Mouse (Mus musculus) activated CD4-positive, CD25-positive, alpha-beta regulatory T cell, adult 9 weeks (primary cell): ENCODE results near the gene Zfp935. TPM values are rescaled to one million over a fixed set of nuclear protein-coding genes. Genes with fewer than 3 reads are reported as not detected.

Experiments
- polyA plus RNA-seq: library from polyadenylated mRNA; unstranded; fragments of 100-300 nt; shearing (Covaris generic); gene quantifications from one replicate; pipeline ENCODE4 v1.2.1, GENCODE M21; 2017

The Zfp935 gene
- polyA plus RNA-seq, result 1.8 TPM

DNA sequence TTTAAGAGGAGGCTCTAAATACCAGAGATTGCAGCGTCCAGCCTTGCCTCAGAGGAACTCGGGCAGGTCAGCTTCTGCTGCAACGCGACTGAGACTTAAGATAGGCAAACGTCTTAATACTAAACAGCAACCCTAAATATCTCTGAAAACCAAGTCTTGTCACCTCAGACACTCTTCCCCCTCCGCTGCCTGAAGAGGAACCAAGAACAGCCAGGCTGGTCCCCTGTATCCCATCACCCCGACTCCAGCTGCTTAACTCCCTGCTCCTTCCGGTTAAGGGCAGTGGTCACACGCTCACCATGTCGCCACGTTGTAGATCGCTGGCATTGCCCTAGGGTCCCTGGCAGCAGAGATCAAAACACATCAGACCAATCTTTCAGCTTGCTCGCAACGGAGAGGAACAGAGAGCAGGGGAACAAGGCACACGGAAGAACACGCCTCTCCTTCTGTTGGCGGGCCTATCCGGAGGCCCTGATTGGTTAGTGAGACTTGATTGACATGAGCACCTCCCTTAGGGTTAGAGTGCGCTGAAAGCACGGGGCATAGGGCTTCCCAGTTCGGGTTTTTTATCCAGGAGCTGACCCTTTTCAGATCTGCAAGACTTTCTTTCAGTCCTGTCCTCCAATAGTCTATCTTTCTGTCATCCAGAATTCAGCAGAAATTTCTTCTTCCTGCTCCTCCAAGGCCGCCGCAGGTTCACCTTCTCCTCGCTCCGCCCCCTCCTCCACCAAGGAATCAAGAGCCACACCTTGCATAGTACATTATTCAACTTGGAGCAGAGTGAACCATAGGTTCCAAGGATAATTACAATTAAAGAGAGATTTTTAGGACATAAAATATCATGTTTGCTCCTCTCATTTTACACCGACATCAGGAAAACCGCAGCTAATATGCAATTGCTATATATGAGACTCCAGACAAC, at the start of gene Zfp935:
Zfp935 (minus strand) TSS at position 323 of the 922 bp plus-strand sequence.

DNA sequence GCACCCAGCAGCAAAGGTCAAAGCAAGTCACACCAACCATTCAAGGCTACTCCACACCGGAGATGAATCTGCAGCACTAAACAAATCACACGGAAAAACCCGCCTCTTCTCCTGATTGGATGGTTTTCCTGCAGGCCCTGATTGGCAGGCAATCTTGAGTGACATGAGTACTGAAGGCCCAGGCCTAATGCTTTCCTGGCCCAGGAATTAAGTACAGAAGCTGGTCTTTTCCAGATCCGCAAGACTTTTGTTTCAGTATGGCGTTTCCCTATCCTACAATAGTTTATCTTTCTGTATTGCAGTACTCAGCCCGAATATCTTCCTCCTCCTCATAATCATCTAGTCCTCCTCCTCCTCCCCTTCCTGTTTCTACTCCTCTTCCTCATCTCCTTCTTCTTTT, 12.8 kb upstream of the Zfp935 start, which contains the start of gene Zfp934:
Zfp934 (minus strand) TSS at position 101 of the 400 bp plus-strand sequence.

DNA sequence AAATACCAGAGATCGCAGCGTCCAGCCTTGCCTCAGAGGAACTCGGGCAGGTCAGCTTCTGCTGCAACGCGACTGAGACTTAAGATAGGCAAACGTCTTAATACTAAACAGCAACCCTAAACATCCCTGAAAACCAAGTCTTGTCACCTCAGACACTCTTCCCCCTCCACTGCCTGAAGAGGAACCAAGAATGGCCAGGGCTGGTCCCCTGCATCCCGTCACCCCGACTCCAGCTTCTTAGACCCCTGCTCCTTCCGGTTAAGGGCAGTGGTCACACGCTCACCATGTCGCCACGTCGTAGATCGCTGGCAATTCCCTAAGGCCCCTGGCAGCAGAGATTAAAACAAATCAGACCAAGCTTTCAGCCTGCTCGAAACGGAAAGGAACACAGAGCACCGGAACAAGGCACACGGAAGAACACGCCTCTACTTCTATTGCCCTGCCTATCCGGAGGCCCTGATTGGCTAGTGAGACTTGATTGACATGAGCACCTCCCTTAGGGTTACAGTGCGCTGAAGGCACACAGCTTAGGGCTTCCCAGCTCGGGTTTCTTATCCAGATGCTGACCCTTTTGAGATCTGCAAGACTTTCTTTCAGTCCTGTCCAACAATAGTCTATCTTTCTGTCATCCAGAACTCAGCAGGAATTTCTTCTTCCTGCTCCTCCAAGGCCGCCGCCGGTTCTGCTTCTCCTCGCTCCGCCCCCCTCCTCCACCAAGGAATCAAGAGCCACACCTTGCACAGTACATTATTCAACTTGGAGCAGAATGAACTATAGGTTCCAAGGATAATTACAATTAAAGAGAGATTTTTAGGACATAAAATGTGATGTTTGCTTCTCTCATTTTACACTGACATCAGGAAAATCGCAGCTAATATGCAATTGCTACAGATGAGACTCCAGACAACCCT, 91.6 kb downstream of the Zfp935 start, which contains the start of gene Gm49359:
Gm49359 (minus strand) TSS at position 409 of the 911 bp plus-strand sequence.

Other genes starting within 250 kb of the Zfp935 start
- gene Gm3604, start 175.3 kb downstream of the Zfp935 start, polyA plus RNA-seq, result 7.2 TPM
- gene Gm49359, start 91.7 kb downstream of the Zfp935 start, polyA plus RNA-seq, result 16.6 TPM
- 11.1 TPM for gene Zfp934, start 12.7 kb upstream of the Zfp935 start, polyA plus RNA-seq
- gene 6720489N17Rik, start 65.7 kb upstream of the Zfp935 start, polyA plus RNA-seq, result 3.6 TPM
- 16.4 TPM for gene Platr25, start 202.2 kb upstream of the Zfp935 start, polyA plus RNA-seq
- 7.6 TPM for gene Gm5141, start 227.3 kb upstream of the Zfp935 start, polyA plus RNA-seq